Mouse (Mus musculus): ENCODE measurements at regions not wholly inside any gene's neighbourhood (a gene's known extent, or its start where the extent isn't known, plus 50 kb on each side); places are given as distances from the start of the nearest gene placed in this dataset.
A peak's percentile ranks its signal among the peaks of the same experiment; 100 is the strongest.

DNA sequence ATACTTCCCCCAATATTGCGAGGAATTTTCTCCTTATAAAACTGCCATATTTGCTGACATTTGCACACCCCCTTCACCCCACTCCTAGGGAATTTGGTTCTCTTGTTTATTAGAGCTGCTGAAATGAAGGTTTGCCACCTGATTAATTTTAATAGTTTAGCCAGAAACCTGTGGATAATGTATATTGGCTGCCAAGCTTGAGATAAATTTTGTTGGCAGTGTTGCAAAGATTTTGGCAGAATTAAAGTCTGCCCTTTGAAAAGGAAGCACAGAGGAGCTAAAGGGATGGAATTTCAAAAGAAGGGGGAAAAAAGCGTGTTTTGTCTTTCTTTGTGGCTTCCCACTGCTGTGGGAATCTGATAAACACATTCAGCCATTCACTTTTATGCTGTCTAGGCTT is 354.6 kb upstream of the Car10 start:
- no peak for DNase-seq

DNA sequence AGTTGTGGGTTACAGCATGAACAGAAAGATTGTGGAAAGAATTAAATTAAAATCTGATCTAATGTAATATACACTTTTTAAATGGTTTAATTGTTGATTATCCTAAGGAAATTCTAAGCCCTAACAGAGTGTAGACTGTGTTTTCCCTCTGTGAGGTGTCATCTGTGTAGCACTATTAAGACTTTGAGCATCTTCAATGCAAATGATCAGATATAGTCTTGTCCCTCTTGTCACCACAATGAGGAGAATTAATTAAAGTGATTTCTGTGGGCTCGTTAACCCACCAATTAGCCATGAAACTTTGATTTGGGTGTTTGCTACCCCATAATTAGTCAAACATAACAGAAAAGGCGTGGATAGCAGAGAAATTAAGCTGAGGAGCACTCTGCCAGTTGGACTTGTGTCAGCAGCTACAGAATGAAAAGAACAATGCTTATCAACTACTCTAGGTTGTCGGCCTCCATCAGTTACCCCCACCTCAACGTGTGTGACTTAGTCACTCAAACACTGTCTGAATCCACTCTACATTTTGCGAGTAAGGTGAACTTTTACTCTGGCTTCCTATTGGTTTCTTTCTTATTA is 339.4 kb upstream of the Car10 start:
- DNase-seq = no peak

DNA sequence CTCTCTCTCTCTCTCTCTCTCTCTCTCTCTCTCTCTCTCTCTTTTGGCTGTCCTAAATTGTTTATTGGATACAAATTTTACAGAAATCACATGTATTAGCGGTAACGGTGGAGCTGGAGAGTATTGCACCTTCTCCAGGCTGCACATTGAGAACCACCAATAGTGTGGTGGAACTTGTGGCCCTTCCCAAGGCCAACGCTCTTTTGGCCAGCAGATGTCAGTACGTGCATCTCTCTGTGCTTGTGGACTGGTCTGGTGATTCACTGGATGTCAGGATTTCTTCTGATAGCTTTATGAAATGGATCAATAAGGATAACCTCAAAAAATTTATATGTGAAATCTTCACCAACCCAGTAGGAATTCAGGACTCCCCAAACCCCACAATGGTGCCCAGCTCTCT is 327.9 kb upstream of the Car10 start:
- no peak for DNase-seq

DNA sequence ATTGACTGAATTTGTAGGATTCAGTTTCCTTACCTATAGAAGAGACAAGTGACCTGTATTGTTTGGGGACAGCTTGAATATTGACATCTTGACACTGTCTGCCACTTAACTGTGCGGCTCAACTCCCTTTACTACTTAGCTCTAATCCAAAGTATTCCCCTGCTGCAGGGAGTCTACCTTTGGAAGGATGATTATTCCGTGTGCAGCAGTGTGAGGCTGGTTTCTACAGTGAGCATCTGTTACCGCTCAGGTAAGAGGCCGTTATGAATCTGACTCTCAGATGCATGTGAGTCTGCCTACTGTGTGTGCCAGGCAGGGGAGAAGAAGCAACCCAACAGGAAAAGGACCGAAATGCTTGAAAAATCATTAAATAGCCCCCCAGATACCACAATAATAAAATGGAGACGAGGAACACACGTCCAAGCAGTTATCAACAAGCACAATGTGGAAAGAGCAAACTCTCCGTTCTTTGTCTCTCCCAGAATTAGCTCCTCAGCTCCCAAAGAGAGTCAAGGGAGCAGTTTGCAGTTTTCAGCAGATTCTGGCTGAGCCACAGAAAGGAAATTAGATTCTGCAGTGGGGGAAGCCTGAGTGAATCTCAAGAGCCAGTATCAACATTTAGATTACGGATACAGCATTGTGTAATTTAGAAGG is 324.8 kb upstream of the Car10 start:
- no peak for DNase-seq

DNA sequence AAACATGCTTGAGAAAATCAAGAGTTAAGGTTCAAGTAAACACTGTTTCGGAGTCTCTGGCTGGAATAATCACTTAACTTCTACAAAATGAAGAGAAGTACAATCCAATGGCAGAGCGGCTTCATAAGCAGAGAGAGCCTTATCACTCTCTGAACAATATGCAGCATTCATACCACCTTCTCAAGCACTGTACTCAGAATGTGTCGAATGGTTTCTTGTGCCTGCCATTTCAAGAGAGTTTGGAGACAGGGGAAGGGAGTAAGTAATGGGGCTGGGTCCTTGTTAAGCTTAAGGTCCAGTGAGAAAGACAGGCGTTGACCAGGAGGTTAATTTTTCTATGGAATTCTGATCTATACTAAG is 324.3 kb upstream of the Car10 start:
- no peak for DNase-seq

DNA sequence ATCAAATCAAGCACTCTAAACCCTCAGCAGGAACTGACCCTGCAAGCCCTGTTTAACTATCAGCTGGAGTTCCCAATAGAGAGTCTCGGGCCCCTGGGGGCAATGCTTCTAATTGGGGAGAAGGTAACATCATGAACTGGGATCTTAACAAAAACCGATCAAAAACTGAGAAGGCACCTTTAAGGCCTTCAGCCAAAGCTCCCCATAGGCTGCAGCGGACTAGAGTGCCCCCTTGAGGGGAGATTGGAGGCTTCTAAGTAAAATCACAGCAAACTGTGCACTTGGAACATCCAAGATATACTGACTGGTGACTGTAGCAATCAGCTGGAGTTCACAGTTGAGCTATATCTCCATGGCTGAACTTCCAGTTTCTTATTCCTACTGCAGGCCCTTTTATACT is 323.0 kb upstream of the Car10 start:
- DNase-seq = peak; percentile 42

DNA sequence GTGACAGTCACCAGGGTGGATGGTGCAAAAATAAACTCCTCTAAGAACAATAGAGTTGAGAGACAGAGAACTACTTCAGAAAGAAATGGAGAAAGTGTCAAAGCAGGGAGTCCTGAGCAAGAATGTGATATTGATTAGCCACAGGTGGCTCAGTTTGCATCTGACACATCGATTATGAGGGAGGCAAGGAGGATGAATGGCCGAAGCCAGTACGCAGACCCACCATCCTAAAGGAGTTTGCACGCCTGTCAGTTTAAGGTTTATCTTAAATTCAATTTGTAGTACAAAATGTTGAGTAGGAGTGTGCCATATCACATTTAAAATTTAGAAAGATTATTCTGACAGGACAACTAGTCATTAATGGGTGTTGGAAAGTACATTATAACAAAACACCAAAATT is 298.6 kb upstream of the Car10 start:
- no peak for DNase-seq
